Mouse (Mus musculus) embryonic facial prominence, embryonic 13.5 days (tissue): Measurements from ENCODE around the gene Gm38100. TPM values are rescaled to one million over a fixed set of nuclear protein-coding genes. Genes with fewer than 3 reads are reported as not detected.

ENCODE experiments used
- polyA plus RNA-seq: library from polyadenylated mRNA; unstranded; fragments of >200 nt; fragmentation: Nextera tagmentation; extraction: Ambion mirVana; gene quantifications from 2 replicates; pipeline ENCODE4 v1.2.1, GENCODE M21; 2015

Gene Gm38100
- polyA plus RNA-seq, 1 experiment from 2014 or later = 0.11 TPM

Other genes with a start within 250 kb of the Gm38100 start
- 6.0 and 6.2 TPM in 2 replicates for gene Opn3, start 227.6 kb upstream of the Gm38100 start, polyA plus RNA-seq
- gene Chml, start 227.4 kb upstream of the Gm38100 start, polyA plus RNA-seq = 1.8 and 1.9 TPM in 2 replicates
- gene Wdr64, start 221.7 kb upstream of the Gm38100 start, polyA plus RNA-seq = not detected in 2 replicates
- 73.1 and 73.3 TPM in 2 replicates for gene Exo1, start 39.7 kb upstream of the Gm38100 start, polyA plus RNA-seq
- gene Rbm8a2, start 58.8 kb downstream of the Gm38100 start, polyA plus RNA-seq = 0.62 and 1.5 TPM in 2 replicates